Mouse (Mus musculus) A20 (cell line): ENCODE results near the gene Galntl6.

ENCODE experiments used
- DNase-seq: peaks from one replicate; pipeline ENCODE4 v3.0.0-alpha.2; 2011; ENCODE audit warnings: low read depth, low spot score

The Galntl6 gene

GRCm38 (mm10) chr8:57962286-57963110 is 949.9 kb downstream of the Galntl6 start:
- DNase-seq, result no peak

GRCm38 (mm10) chr8:57959136-57959535 is 953.3 kb downstream of the Galntl6 start:
- DNase-seq, result no peak

GRCm38 (mm10) chr8:57958121-57958901 is 954.1 kb downstream of the Galntl6 start:
- DNase-seq, result no peak

GRCm38 (mm10) chr8:57955501-57955900 is 956.9 kb downstream of the Galntl6 start:
- DNase-seq, result no peak

- no peak for DNase-seq
These were observed 971.3 kb downstream of the Galntl6 start for GRCm38 (mm10) chr8:57941113-57941512.

GRCm38 (mm10) chr8:57939856-57940420 is 972.5 kb downstream of the Galntl6 start:
- no peak for DNase-seq

GRCm38 (mm10) chr8:57939177-57939855 is 973.1 kb downstream of the Galntl6 start:
- peak; percentile 49 for DNase-seq

- DNase-seq, result no peak
These were observed 985.4 kb downstream of the Galntl6 start for GRCm38 (mm10) chr8:57927074-57927473.

GRCm38 (mm10) chr8:57923556-57923955 is 988.9 kb downstream of the Galntl6 start:
- DNase-seq, result no peak

- no peak for DNase-seq
These were observed 989.3 kb downstream of the Galntl6 start for GRCm38 (mm10) chr8:57923130-57923529.

- no peak for DNase-seq
These were observed 990.0 kb downstream of the Galntl6 start for GRCm38 (mm10) chr8:57922214-57923070.

- no peak for DNase-seq
These were observed 992.0 kb downstream of the Galntl6 start for GRCm38 (mm10) chr8:57920326-57920903.

GRCm38 (mm10) chr8:57918720-57919640 is 993.5 kb downstream of the Galntl6 start:
- DNase-seq, result no peak

- DNase-seq, result no peak
These were observed 1019.1 kb downstream of the Galntl6 start for GRCm38 (mm10) chr8:57893360-57893759.

GRCm38 (mm10) chr8:57892115-57892514 is 1020.3 kb downstream of the Galntl6 start:
- DNase-seq, result no peak

- no peak for DNase-seq
These were observed 1022.3 kb downstream of the Galntl6 start for GRCm38 (mm10) chr8:57890159-57890558.

- DNase-seq, result peak; percentile 5
These were observed 1023.6 kb downstream of the Galntl6 start for GRCm38 (mm10) chr8:57888831-57889230.

- no peak for DNase-seq
These were observed 1033.0 kb downstream of the Galntl6 start for GRCm38 (mm10) chr8:57879452-57879851.

GRCm38 (mm10) chr8:57849074-57849473 is 1063.4 kb downstream of the Galntl6 start:
- no peak for DNase-seq
